Mouse (Mus musculus): ENCODE results near the gene Ttf1.

GRCm38 (mm10) chr2:29098786-29099185 lies 38.7 kb downstream of the Ttf1 start:
- TF ChIP-seq POLR2A (IDR thresholded peaks at IDR 0.05; ENCODE audit: extremely low read depth, insufficient read depth, low read length) (no peak), CTCF (IDR thresholded peaks at IDR 0.05; ENCODE audit: low read depth, low read length) (no peak)
